In genomic region chr12:46416250-46416649, GRCm38 (mm10) we compare ENCODE assay signal across 20 mouse cellular contexts.
DNase-seq lines count a peak whose midpoint lies in the region; ATAC-seq and TF ChIP-seq lines count a peak whose summit lies in the region.
"Had no signal": no experiment of that assay in that cellular context is flagged by ENCODE, and none has a peak within 500 bp of the region (broad histone marks: within the 10 kb centered on the region; RNA-seq: fewer than 3 reads in every experiment).

No protein-coding gene starts in this region.

- H3K4me3 ChIP-seq in forebrain, embryonic 13.5 days: no peak overlapping the region
- no peak overlapping the region for H3K4me3 ChIP-seq in forebrain, embryonic 10.5 days
- no peak overlapping the region for H3K4me3 ChIP-seq in kidney, postnatal 0 days (replicated peaks; ENCODE audit: low read depth, low read length)
- H3K4me3 ChIP-seq in midbrain, postnatal 0 days (ENCODE audit: low read depth, low read length): no peak overlapping the region
- H3K4me3 ChIP-seq: embryonic facial prominence, embryonic 10.5 days; heart, embryonic 15.5 days; hindbrain, embryonic 15.5 days; kidney, embryonic 15.5 days; stomach, embryonic 15.5 days had no signal

- H3K36me3 ChIP-seq in forebrain, embryonic 13.5 days (ENCODE audit: poor library complexity, severe bottlenecking): no peaks in the 10 kb centered on the region
- no peaks in the 10 kb centered on the region for H3K36me3 ChIP-seq in forebrain, embryonic 10.5 days (replicated peaks)
- H3K36me3 ChIP-seq in kidney, postnatal 0 days (ENCODE audit: insufficient read depth, low read length): no peaks in the 10 kb centered on the region
- H3K36me3 ChIP-seq in midbrain, postnatal 0 days (ENCODE audit: insufficient read depth, low read length): no peaks in the 10 kb centered on the region
- H3K36me3 ChIP-seq: embryonic facial prominence, embryonic 10.5 days; heart, embryonic 15.5 days; hindbrain, embryonic 15.5 days; kidney, embryonic 15.5 days; stomach, embryonic 15.5 days had no signal

- no peaks in the 10 kb centered on the region for H3K4me1 ChIP-seq in forebrain, embryonic 13.5 days
- H3K4me1 ChIP-seq in forebrain, embryonic 10.5 days: no peaks in the 10 kb centered on the region
- no peaks in the 10 kb centered on the region for H3K4me1 ChIP-seq in kidney, postnatal 0 days (replicated peaks; ENCODE audit: insufficient read depth, low read length)
- no peaks in the 10 kb centered on the region for H3K4me1 ChIP-seq in midbrain, postnatal 0 days (ENCODE audit: insufficient read depth, low read length)
- H3K4me1 ChIP-seq: embryonic facial prominence, embryonic 10.5 days; heart, embryonic 15.5 days; hindbrain, embryonic 15.5 days; kidney, embryonic 15.5 days; stomach, embryonic 15.5 days had no signal

- peak; percentile 15; the same call in 1 of the 2 replicates for TF ChIP-seq CTCF in kidney, postnatal 0 days (IDR thresholded peaks at IDR 0.05; ENCODE audit: low read depth)
- peak; percentile 38 for TF ChIP-seq CTCF in midbrain, postnatal 0 days (IDR thresholded peaks at IDR 0.05)

- H3K4me2 ChIP-seq in forebrain, embryonic 13.5 days: no peak overlapping the region
- no peak overlapping the region for H3K4me2 ChIP-seq in kidney, postnatal 0 days (ENCODE audit: low read length)
- no peak overlapping the region for H3K4me2 ChIP-seq in midbrain, postnatal 0 days (ENCODE audit: low read depth, low read length, poor library complexity, severe bottlenecking)
- H3K4me2 ChIP-seq: heart, embryonic 15.5 days; hindbrain, embryonic 15.5 days; kidney, embryonic 15.5 days; stomach, embryonic 15.5 days had no signal

- H3K27me3 ChIP-seq in forebrain, embryonic 13.5 days: no peaks in the 10 kb centered on the region
- no peaks in the 10 kb centered on the region for H3K27me3 ChIP-seq in forebrain, embryonic 10.5 days (ENCODE audit: poor library complexity, severe bottlenecking)
- H3K27me3 ChIP-seq in kidney, postnatal 0 days (ENCODE audit: insufficient read depth, low read length): no peaks in the 10 kb centered on the region
- no peaks in the 10 kb centered on the region for H3K27me3 ChIP-seq in midbrain, postnatal 0 days (ENCODE audit: insufficient read depth, low read length)
- H3K27me3 ChIP-seq: heart, embryonic 15.5 days; hindbrain, embryonic 15.5 days; kidney, embryonic 15.5 days; stomach, embryonic 15.5 days had no signal

- peak; percentile 24; the same call in 1 of the 2 replicates for ATAC-seq in forebrain, embryonic 13.5 days
- ATAC-seq in kidney, postnatal 0 days (replicated peaks; ENCODE audit: low FRiP score, low read depth): no peak
- ATAC-seq in midbrain, postnatal 0 days (ENCODE audit: low FRiP score): no peak
- ATAC-seq: intestine, embryonic 16.5 days had no signal

- no peak overlapping the region for H3K9ac ChIP-seq in forebrain, embryonic 13.5 days
- no peak overlapping the region for H3K9ac ChIP-seq in kidney, postnatal 0 days (ENCODE audit: low read depth, low read length)
- no peak overlapping the region for H3K9ac ChIP-seq in midbrain, postnatal 0 days (replicated peaks; ENCODE audit: low read length, poor library complexity, severe bottlenecking)
- H3K9ac ChIP-seq: heart, embryonic 15.5 days; hindbrain, embryonic 15.5 days; kidney, embryonic 15.5 days; stomach, embryonic 15.5 days had no signal

- H3K9me3 ChIP-seq in forebrain, embryonic 13.5 days (replicated peaks): no peaks in the 10 kb centered on the region; the same call in 1 of the 2 replicates
- no peaks in the 10 kb centered on the region for H3K9me3 ChIP-seq in forebrain, embryonic 10.5 days
- no peaks in the 10 kb centered on the region for H3K9me3 ChIP-seq in kidney, postnatal 0 days (replicated peaks; ENCODE audit: low read length)
- no peaks in the 10 kb centered on the region for H3K9me3 ChIP-seq in midbrain, postnatal 0 days (ENCODE audit: low read length)
- H3K9me3 ChIP-seq: embryonic facial prominence, embryonic 10.5 days; heart, embryonic 15.5 days; hindbrain, embryonic 15.5 days; kidney, embryonic 15.5 days; stomach, embryonic 15.5 days had no signal

- H3K27ac ChIP-seq in forebrain, embryonic 13.5 days: no peak overlapping the region
- no peak overlapping the region for H3K27ac ChIP-seq in forebrain, embryonic 10.5 days
- no peak overlapping the region for H3K27ac ChIP-seq in kidney, postnatal 0 days
- no peak overlapping the region for H3K27ac ChIP-seq in midbrain, postnatal 0 days (ENCODE audit: low read depth, low read length)
- H3K27ac ChIP-seq: embryonic facial prominence, embryonic 10.5 days; heart, embryonic 15.5 days; hindbrain, embryonic 15.5 days; kidney, embryonic 15.5 days; macrophage; stomach, embryonic 15.5 days had no signal

- DNase-seq in forebrain, embryonic 10.5 days (ENCODE audit: extremely low spot score, low spot score): no peak
- no peak for DNase-seq in kidney, postnatal 0 days (ENCODE audit: low spot score)
- no peak for DNase-seq in kidney, adult 11 months
- DNase-seq in right cerebral cortex, postnatal 14 days: peak; percentile 8
- no peak for DNase-seq in right cerebral cortex, postnatal 25 days
- DNase-seq in midbrain, postnatal 0 days (ENCODE audit: low spot score): peak; percentile 11
- no peak for DNase-seq in ovary, postnatal 14 days (ENCODE audit: low spot score)
- DNase-seq: adrenal gland, postnatal 10 days; cerebellum, adult 9-11 months; gastrocnemius, postnatal 36 days; heart, postnatal 4 days; thymus, postnatal 25 days had no signal

Comparison
In these comparisons a context has a peak if more than half of its experiments do, and no peak if none do; other contexts are left out.
1. DNase-seq: peak in right cerebral cortex, postnatal 14 days (single experiment) and midbrain, postnatal 0 days (single experiment); none in forebrain, embryonic 10.5 days (single experiment), kidney, postnatal 0 days (single experiment), kidney, adult 11 months (single experiment), right cerebral cortex, postnatal 25 days (single experiment) and ovary, postnatal 14 days (single experiment).